Mouse (Mus musculus) limb, embryonic 14.5 days (tissue): ENCODE measurements at regions not wholly inside any gene's neighbourhood (a gene's known extent, or its start where the extent isn't known, plus 50 kb on each side); places are given as distances from the start of the nearest gene placed in this dataset.

Experiments
- ATAC-seq: fragments of 200-750 bp; cut with Nextera tagmentation; 2 replicates; pipeline ENCODE4 v1.8.0; 2017; ENCODE audit warnings: low read depth, moderate number of reproducible peaks, moderate TSS enrichment; ENCODE audit not compliant: low FRiP score
- DNase-seq: peaks from one replicate; pipeline ENCODE4 v3.0.0-alpha.2; 2015; ENCODE audit warnings: low spot score
- H3K27ac ChIP-seq: fragments of 300-500 bp; sonication (generic); replicated peaks from 2 replicates; pipeline ENCODE4 v1.5.1; 2014; ENCODE audit warnings: low read depth, mild to moderate bottlenecking, low read length, moderate library complexity, mixed read lengths
- H3K27me3 ChIP-seq: fragments of 300-500 bp; sonication (generic); 2 replicates; pipeline ENCODE4 v1.6.1; 2014; ENCODE audit warnings: low read length, mixed read lengths; ENCODE audit not compliant: control insufficient read depth, insufficient read depth
- H3K36me3 ChIP-seq: fragments of 300-500 bp; sonication (generic); 2 replicates; pipeline ENCODE4 v1.6.1; 2014; ENCODE audit warnings: mild to moderate bottlenecking, low read length, moderate library complexity, mixed read lengths; ENCODE audit not compliant: control insufficient read depth, insufficient read depth
- H3K4me1 ChIP-seq: fragments of 300-500 bp; sonication (generic); 2 replicates; pipeline ENCODE4 v1.6.1; 2014; ENCODE audit warnings: antibody characterized with exemption, low read length, mixed read lengths; ENCODE audit not compliant: control insufficient read depth, insufficient read depth
- H3K4me2 ChIP-seq: fragments of 300-500 bp; sonication (generic); replicated peaks from 2 replicates; pipeline ENCODE4 v1.6.1; 2014; ENCODE audit warnings: low read depth, mild to moderate bottlenecking, low read length, moderate library complexity; ENCODE audit not compliant: severe bottlenecking
- H3K4me3 ChIP-seq: fragments of 300-500 bp; sonication (generic); replicated peaks from 2 replicates; pipeline ENCODE4 v1.5.1; 2014; ENCODE audit warnings: low read length
- H3K9ac ChIP-seq: fragments of 300-500 bp; sonication (generic); 2 replicates; pipeline ENCODE4 v1.6.1; 2014; ENCODE audit warnings: mild to moderate bottlenecking, low read depth, low read length, moderate library complexity; ENCODE audit not compliant: severe bottlenecking
- H3K9me3 ChIP-seq: fragments of 300-500 bp; sonication (generic); 2 replicates; pipeline ENCODE4 v1.6.1; 2016; ENCODE audit warnings: low read length; ENCODE audit not compliant: control insufficient read depth
- POLR2A ChIP-seq: fragments of 200-500 bp; IDR thresholded peaks from 2 replicates; pipeline ENCODE4 v1.8.0; 2012; ENCODE audit warnings: inconsistent platforms, mild to moderate bottlenecking, moderate library complexity, borderline replicate concordance; ENCODE audit not compliant: insufficient read depth, insufficient read length; ENCODE audit errors: extremely low read depth
- WGBS: fragments of 180-500 bp; shearing (Covaris S2); extraction: QIAGEN DNeasy Blood & Tissue Kit; methylation state at CpG from one replicate; pipeline ENCODE4 v1.1.7; 2014; 5-methylcytosine and 5-hydroxymethylcytosine counted together

- no peak overlapping the region for H3K27ac ChIP-seq
- H3K27me3 ChIP-seq: no peaks in the 10 kb centered on the region
- ATAC-seq (no peak), DNase-seq (no peak)
- H3K4me1 ChIP-seq: no peaks in the 10 kb centered on the region
- TF ChIP-seq POLR2A: no peak
- WGBS: 65% methylated on average over 7 of the region's 7 CpGs
- H3K9me3 ChIP-seq: no peaks in the 10 kb centered on the region
- H3K9ac ChIP-seq: no peak overlapping the region
- no peak overlapping the region for H3K4me2 ChIP-seq
- H3K36me3 ChIP-seq: no peaks in the 10 kb centered on the region
- no peak overlapping the region for H3K4me3 ChIP-seq
Measured at GRCm38 (mm10) chr15:62171632-62172031, 1248.8 kb upstream of the A1bg start.

GRCm38 (mm10) chr15:62171167-62171566 lies 1248.4 kb upstream of the A1bg start:
- Histone ChIP-seq H3K9me3 (no peaks in the 10 kb centered on the region), H3K27ac (no peak overlapping the region), H3K9ac (no peak overlapping the region), H3K36me3 (no peaks in the 10 kb centered on the region), H3K4me2 (no peak overlapping the region), H3K4me3 (no peak overlapping the region), H3K4me1 (no peaks in the 10 kb centered on the region), H3K27me3 (no peaks in the 10 kb centered on the region)
- DNase-seq (no peak), ATAC-seq (no peak)
- 79% methylated on average over 2 of the region's 2 CpGs for WGBS
- TF ChIP-seq POLR2A: no peak

- no peaks in the 10 kb centered on the region for H3K9me3 ChIP-seq
- no peaks in the 10 kb centered on the region for H3K36me3 ChIP-seq
- no peak for DNase-seq
- H3K4me2 ChIP-seq: no peak overlapping the region
- H3K4me1 ChIP-seq: no peaks in the 10 kb centered on the region
- H3K27ac ChIP-seq: no peak overlapping the region
- ATAC-seq: no peak
- no peaks in the 10 kb centered on the region for H3K27me3 ChIP-seq
- no peak overlapping the region for H3K4me3 ChIP-seq
- WGBS: 95% methylated on average over 4 of the region's 4 CpGs
- no peak overlapping the region for H3K9ac ChIP-seq
- no peak for TF ChIP-seq POLR2A
Measured at GRCm38 (mm10) chr15:62170337-62170736, 1247.5 kb upstream of the A1bg start.

GRCm38 (mm10) chr15:62169591-62170019 lies 1246.8 kb upstream of the A1bg start:
- TF ChIP-seq POLR2A: no peak

GRCm38 (mm10) chr15:62168958-62169590 lies 1246.3 kb upstream of the A1bg start:
- Histone ChIP-seq H3K36me3 (no peaks in the 10 kb centered on the region), H3K9ac (no peak overlapping the region), H3K4me2 (no peak overlapping the region), H3K4me3 (no peak overlapping the region), H3K27me3 (no peaks in the 10 kb centered on the region), H3K27ac (no peak overlapping the region), H3K9me3 (no peaks in the 10 kb centered on the region), H3K4me1 (no peaks in the 10 kb centered on the region)
- ATAC-seq: no peak
- TF ChIP-seq POLR2A: no peak
- DNase-seq: no peak
- WGBS: 93% methylated on average over 8 of the region's 8 CpGs

More at GRCm38 (mm10) chr15:62169591-62170019, 1246.8 kb upstream of the A1bg start:
- H3K9me3 ChIP-seq: no peaks in the 10 kb centered on the region
- H3K27me3 ChIP-seq: no peaks in the 10 kb centered on the region
- DNase-seq: no peak
- 92% methylated on average over 3 of the region's 3 CpGs for WGBS
- H3K4me3 ChIP-seq: no peak overlapping the region
- no peaks in the 10 kb centered on the region for H3K36me3 ChIP-seq
- ATAC-seq: no peak
- H3K4me1 ChIP-seq: no peaks in the 10 kb centered on the region
- H3K4me2 ChIP-seq: no peak overlapping the region
- H3K27ac ChIP-seq: no peak overlapping the region
- no peak overlapping the region for H3K9ac ChIP-seq
